Mouse (Mus musculus): ENCODE measurements at regions not wholly inside any gene's neighbourhood (a gene's known extent, or its start where the extent isn't known, plus 50 kb on each side); places are given as distances from the start of the nearest gene placed in this dataset.

DNA sequence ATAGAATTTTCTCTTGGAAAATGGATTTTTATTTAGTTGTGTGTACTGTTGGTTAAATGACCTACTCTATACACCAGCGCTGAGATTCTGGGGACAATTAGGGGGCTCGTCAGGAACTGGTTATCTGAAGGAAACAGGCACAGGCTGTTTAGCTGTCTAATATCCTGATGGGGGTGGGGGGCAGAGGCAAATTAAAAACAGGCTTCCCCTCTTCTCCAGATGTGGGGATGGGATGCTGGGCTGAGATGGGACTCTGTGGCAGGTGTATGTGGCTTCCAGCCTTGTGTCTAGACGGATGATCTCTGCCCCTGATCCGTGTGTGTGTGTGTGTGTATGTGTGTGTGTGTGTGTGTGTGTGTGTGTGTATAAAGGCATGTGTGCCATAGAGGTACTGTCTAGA, 61.6 kb upstream of the 4931429L15Rik start:
- TF ChIP-seq CTCF (IDR thresholded peaks at IDR 0.05; ENCODE audit: control insufficient read depth, insufficient read depth, insufficient read length) (no peak), MYOD1 (IDR thresholded peaks at IDR 0.05; ENCODE audit: control insufficient read depth, insufficient read length, low read depth) (no peak), MYOG (IDR thresholded peaks at IDR 0.05; ENCODE audit: control insufficient read depth, extremely low read depth, insufficient read length) (no peak), FOSL1 (IDR thresholded peaks at IDR 0.05; ENCODE audit: insufficient read depth, low read length, poor library complexity, severe bottlenecking) (no peak)
